Mouse (Mus musculus): ENCODE results near the gene Hddc3. TPM values are rescaled to one million over a fixed set of nuclear protein-coding genes. Genes with fewer than 3 reads are reported as not detected.

Gene Hddc3
- polyA plus RNA-seq, 1 experiment = 54.6 TPM

DNA sequence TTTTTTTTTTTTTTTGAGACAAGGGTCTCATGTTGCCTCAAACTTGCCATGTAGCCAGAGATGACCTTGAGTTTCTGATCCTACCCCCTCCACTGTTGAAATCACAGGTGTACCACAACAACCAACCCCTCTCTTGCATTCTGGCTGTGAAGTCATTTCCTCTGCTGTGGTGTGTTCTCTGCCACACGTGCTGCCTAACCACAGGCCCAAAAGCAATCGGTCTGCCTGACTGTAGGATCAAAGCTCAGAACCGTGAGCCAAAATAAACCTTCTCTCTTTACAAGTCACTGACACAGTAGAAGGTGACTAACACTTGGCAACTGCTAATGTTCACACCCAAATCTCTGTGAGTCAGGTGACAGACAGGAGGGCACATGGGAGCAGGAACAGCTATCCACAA, 17.5 kb downstream of the Hddc3 start:
- Histone ChIP-seq H3K4me3 (ENCODE audit: insufficient read depth, low read length) (no peak overlapping the region), H3K4me1 (ENCODE audit: control insufficient read depth, insufficient read depth, low read length) (no peaks in the 10 kb centered on the region), H3K27ac (ENCODE audit: insufficient read depth, low read length) (no peak overlapping the region)
- TF ChIP-seq CTCF (IDR thresholded peaks at IDR 0.05; ENCODE audit: extremely low read depth, insufficient read depth, low read length) (no peak), POLR2A (IDR thresholded peaks at IDR 0.05; ENCODE audit: extremely low read depth, insufficient read depth, low read length) (no peak)

DNA sequence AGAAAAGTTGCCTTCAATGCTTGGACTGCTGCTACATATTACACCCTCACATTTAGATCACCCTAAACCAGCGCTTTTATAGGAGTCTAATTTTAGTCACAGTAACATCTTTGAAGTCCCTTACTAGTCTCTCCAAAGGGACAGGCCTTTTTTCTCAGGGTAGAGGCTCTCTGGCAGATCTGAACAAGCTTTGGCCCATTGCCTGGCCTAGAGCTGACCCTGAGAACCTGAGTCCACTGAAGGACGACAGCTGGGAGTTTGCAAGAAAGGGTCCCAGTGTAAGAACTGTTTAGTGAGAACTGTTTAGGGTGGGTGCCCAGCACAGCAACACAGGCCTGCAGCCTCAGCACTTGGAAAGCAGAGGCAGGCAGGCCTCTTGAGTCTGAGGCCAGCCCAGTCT, 22.9 kb downstream of the Hddc3 start:
- no peak overlapping the region for H3K4me3 ChIP-seq (ENCODE audit: insufficient read depth, low read length)
- H3K4me1 ChIP-seq (ENCODE audit: control insufficient read depth, insufficient read depth, low read length) = peaks cover 5% of the 10 kb centered on the region; the same call in 1 of the 2 replicates
- no peak for TF ChIP-seq CTCF (IDR thresholded peaks at IDR 0.05; ENCODE audit: extremely low read depth, insufficient read depth, low read length)
- TF ChIP-seq POLR2A (IDR thresholded peaks at IDR 0.05; ENCODE audit: extremely low read depth, insufficient read depth, low read length) = no peak
- no peak overlapping the region for H3K27ac ChIP-seq (ENCODE audit: insufficient read depth, low read length)

DNA sequence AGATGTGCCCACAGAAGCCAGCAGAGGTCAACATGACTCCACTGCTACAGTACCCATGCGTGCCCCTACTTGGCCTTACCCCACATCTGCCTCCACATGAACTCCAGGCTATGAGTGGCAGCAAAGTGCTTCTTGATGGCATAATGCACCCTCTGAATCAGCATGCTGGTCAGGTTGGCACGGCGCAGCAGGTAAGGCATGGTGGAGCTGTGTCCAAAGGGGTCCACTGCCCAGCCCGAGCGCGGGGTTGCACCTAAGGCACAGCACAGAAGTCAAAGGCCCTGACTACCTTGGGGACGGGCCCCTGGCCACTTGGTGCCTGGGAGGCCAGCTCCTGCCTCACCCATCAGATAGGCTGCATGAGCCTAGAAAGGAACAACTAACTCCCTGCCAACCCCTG, 24.3 kb downstream of the Hddc3 start:
- peaks cover 5% of the 10 kb centered on the region; the same call in 1 of the 2 replicates for H3K4me1 ChIP-seq (ENCODE audit: control insufficient read depth, insufficient read depth, low read length)
- no peak overlapping the region for H3K4me3 ChIP-seq (ENCODE audit: insufficient read depth, low read length)
- TF ChIP-seq POLR2A (IDR thresholded peaks at IDR 0.05; ENCODE audit: extremely low read depth, insufficient read depth, low read length) (no peak), CTCF (IDR thresholded peaks at IDR 0.05; ENCODE audit: extremely low read depth, insufficient read depth, low read length) (no peak)
- H3K27ac ChIP-seq (ENCODE audit: insufficient read depth, low read length) = no peak overlapping the region

DNA sequence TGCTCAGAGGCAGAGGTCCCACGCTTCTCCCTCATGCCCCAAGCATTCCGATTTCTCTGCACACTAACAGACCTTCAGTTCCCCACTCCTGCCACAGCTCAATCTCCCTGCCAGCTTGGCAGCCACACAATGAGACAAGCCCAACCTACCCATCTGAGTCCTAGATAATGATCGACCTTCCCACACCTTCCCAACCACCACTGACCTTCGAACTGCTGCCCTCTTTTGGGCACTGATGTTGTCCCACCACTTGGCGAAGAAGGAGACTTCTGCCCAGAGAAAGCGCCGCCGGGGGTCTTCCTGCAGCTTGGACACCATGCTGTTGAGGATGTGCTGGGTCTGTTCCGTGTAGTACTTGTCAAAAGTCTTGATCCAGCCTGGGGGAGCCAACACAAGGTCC, 25.1 kb downstream of the Hddc3 start:
- no peak for TF ChIP-seq POLR2A (IDR thresholded peaks at IDR 0.05; ENCODE audit: extremely low read depth, insufficient read depth, low read length)
- TF ChIP-seq CTCF (IDR thresholded peaks at IDR 0.05; ENCODE audit: extremely low read depth, insufficient read depth, low read length) = no peak
- Histone ChIP-seq H3K27ac (ENCODE audit: insufficient read depth, low read length) (no peak overlapping the region), H3K4me1 (ENCODE audit: control insufficient read depth, insufficient read depth, low read length) (peaks cover 5% of the 10 kb centered on the region; the same call in 1 of the 2 replicates), H3K4me3 (ENCODE audit: insufficient read depth, low read length) (no peak overlapping the region)

DNA sequence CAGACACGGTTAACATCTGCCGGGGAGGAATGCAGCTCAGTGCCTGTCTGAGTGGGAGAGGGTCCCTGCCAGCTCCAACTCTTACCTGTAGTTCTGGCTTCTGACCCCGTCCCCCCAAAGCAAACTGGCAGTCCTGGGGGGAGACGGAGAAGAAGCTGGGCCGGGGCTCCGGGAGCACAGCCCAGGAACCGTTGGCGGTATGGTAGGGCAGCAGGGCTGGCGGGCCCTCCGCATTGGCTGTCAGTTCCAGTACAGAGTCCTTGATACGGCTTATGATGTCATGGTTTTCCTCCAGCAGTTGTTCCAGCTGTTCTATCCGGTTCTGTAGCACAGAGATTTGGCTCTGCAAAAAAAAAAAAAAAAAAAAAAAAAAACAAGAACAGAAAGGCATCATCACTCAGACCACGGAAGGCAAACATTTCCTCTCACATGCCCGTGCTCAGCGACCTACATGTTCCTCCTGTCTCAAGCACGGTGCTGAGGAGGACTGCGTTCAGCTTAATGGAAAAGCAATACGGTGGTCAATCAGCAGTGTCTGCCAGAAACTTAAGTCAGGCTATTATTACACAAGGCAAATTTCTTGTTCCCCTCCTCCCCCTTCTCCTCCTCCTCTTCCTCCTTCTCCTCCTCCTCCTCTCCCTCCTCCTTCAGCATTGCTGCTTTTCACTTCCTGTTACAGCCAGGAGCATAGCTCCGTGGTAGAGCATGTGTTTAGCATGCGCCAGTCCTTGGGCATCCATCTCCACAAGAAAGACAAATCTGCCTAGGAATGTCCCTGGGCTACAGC, 25.9 kb downstream of the Hddc3 start:
- Histone ChIP-seq H3K4me3 (ENCODE audit: insufficient read depth, low read length) (peak overlapping the region; percentile 10; the same call in 1 of the 2 replicates), H3K27ac (ENCODE audit: insufficient read depth, low read length) (no peak overlapping the region), H3K4me1 (ENCODE audit: control insufficient read depth, insufficient read depth, low read length) (peaks cover 5% of the 10 kb centered on the region; the same call in 1 of the 2 replicates)
- TF ChIP-seq CTCF (IDR thresholded peaks at IDR 0.05; ENCODE audit: extremely low read depth, insufficient read depth, low read length) (no peak), POLR2A (IDR thresholded peaks at IDR 0.05; ENCODE audit: extremely low read depth, insufficient read depth, low read length) (no peak)

DNA sequence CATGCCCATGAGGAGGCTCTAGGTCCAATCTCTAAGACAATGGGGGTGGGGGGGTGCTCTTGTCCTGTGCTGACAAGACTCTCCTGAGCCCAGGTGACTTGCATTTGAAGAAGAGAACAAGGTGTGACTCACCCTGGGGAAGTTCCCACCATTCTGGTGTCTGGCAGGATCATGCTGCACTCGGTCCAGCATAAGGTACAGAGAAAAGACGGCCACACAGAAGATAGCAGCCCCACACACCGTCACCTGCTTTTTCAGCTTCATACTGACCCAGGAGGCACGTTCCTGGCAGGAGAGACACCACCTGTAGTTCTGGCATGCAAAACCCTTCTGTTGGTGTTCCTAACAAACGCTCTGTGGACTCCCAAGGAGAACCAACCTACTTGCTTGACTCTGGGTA, 26.6 kb downstream of the Hddc3 start:
- Histone ChIP-seq H3K4me1 (ENCODE audit: control insufficient read depth, insufficient read depth, low read length) (peaks cover 5% of the 10 kb centered on the region; the same call in 1 of the 2 replicates), H3K4me3 (ENCODE audit: insufficient read depth, low read length) (peak overlapping the region; percentile 53), H3K27ac (ENCODE audit: insufficient read depth, low read length) (no peak overlapping the region)
- TF ChIP-seq CTCF (IDR thresholded peaks at IDR 0.05; ENCODE audit: extremely low read depth, insufficient read depth, low read length) (no peak), POLR2A (IDR thresholded peaks at IDR 0.05; ENCODE audit: extremely low read depth, insufficient read depth, low read length) (no peak)

DNA sequence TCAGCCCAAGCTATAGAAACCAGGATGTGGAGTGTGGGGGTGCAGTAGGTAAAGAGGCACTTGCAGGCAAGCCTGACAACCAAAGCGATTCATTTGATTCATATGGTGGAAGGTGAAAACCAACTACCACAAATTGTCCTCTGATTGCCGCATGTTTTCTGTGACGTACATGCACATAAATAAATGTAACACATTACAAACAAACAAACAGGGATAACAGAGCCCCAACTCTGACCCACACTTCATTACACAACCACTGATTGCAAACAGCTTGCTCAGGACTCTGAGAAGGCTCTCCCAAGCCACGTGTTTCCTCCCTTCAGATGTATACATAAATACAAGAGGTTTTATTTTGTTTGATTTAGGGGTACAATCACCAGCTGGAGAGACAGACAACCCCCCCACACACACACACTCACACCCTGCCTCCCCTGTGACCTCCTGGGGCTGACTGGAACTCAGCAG, 27.1 kb downstream of the Hddc3 start:
- Histone ChIP-seq H3K4me3 (ENCODE audit: insufficient read depth, low read length) (peak overlapping the region; percentile 53), H3K27ac (ENCODE audit: insufficient read depth, low read length) (peak overlapping the region; percentile 77), H3K4me1 (ENCODE audit: control insufficient read depth, insufficient read depth, low read length) (peaks cover 5% of the 10 kb centered on the region; the same call in 1 of the 2 replicates)
- TF ChIP-seq CTCF (IDR thresholded peaks at IDR 0.05; ENCODE audit: extremely low read depth, insufficient read depth, low read length) (no peak), POLR2A (IDR thresholded peaks at IDR 0.05; ENCODE audit: extremely low read depth, insufficient read depth, low read length) (no peak)

DNA sequence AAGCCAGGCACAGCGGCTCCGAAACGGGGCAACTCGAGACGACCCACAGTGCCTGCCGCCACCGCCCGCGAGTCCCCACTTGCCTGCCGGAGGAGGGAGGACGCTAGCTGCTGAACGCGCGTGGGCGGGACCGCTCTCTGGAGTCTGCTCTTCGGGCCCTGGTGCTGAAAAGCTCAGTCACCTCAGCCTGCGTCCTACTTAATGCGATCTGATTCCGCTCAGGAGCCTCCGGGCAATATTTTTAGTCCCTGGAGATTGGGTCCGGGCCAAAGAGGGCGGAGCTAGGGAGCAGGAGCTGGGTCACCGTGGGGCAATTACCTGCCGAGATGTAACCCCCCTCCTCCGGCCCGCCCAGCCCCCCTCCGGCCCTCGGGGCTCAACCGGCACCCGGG, 27.7 kb downstream of the Hddc3 start:
- Histone ChIP-seq H3K4me1 (ENCODE audit: control insufficient read depth, insufficient read depth, low read length) (peaks cover 5% of the 10 kb centered on the region; the same call in 1 of the 2 replicates), H3K4me3 (ENCODE audit: insufficient read depth, low read length) (peak overlapping the region; percentile 53), H3K27ac (ENCODE audit: insufficient read depth, low read length) (peak overlapping the region; percentile 77)
- peak; percentile 52; the same call in 1 of the 2 replicates for TF ChIP-seq POLR2A (IDR thresholded peaks at IDR 0.05; ENCODE audit: extremely low read depth, insufficient read depth, low read length)
- TF ChIP-seq CTCF (IDR thresholded peaks at IDR 0.05; ENCODE audit: extremely low read depth, insufficient read depth, low read length) = no peak

DNA sequence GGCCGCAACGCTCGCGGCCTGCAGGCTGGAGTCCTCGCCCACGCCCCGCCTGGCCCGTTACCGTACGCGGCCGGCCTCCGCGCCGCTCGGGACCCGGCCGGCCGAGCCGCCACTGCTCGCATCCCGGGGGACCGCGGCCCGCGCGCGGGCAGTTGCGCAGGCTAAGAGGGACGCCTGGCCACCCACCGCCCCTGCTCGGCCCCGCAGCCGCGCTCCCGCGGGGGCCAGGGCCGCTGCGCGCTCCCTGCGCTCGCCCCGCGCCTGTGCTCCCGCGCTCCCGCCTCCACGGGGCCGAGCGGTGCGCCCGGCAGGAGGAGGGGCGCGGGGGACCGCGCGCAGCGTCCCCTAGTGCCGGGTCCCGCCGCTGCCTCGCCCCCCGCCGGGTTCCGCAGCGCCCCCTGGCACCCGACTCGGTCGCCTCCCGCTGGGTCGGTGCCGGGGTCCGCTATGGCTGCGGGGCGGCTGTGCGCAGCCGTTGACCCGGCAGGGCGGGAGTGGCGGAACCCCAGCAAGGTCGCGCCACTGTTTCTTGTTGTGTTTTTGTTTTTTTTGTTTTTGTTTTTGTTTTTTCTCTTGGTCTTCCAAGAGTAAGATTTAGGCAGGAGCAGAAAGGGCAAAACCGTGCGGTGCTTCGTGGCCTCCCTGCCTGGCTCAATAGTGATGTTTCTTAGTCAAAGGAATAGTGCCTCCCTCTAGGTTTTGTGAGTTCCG, 28.3 kb downstream of the Hddc3 start, which contains the start of gene Man2a2:
Man2a2 (minus strand) TSS at position 335 of the 711 bp plus-strand sequence.
- peak within 1 kb of the TSS; percentile 77 for H3K27ac ChIP-seq (ENCODE audit: insufficient read depth, low read length)
- H3K4me3 ChIP-seq (ENCODE audit: insufficient read depth, low read length) = peak within 1 kb of the TSS; percentile 53
- peaks cover 5% of the 10 kb centered on the region; the same call in 1 of the 2 replicates for H3K4me1 ChIP-seq (ENCODE audit: control insufficient read depth, insufficient read depth, low read length)
- TF ChIP-seq POLR2A (IDR thresholded peaks at IDR 0.05; ENCODE audit: extremely low read depth, insufficient read depth, low read length) (no peak), CTCF (IDR thresholded peaks at IDR 0.05; ENCODE audit: extremely low read depth, insufficient read depth, low read length) (peak; percentile 28; the same call in 1 of the 2 replicates)

Data from cortical plate, adult 2 months (tissue).